Mouse (Mus musculus): ENCODE data around the gene Ttc41.

DNA sequence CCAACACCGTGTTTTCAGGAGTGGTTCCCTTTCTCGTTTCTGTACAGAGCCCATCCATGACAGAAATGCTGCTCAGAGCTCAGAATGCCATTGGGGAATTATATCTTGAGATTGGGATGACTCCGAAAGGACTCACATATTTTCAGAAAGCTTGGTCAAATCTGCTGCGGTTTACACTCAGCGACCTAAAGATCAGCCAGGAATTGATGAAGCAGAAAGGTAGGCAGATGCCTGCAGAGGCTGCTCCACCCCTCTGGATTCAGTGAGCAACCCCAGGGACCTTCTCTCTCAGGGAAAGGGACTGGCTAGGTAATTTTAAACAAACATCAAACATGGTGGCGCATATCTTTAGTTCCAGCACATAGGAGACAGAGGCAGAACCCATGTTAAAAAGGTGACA lies 52.6 kb downstream of the Ttc41 start:
- TF ChIP-seq CTCF (IDR thresholded peaks at IDR 0.05; ENCODE audit: low read depth, low read length) (no peak), GATA1 (IDR thresholded peaks at IDR 0.05; ENCODE audit: borderline replicate concordance, low read length) (no peak)
